Mouse (Mus musculus) ES-Bruce4 (cell line): ENCODE data around the gene Akap10.

ENCODE experiments used
- CTCF ChIP-seq: IDR thresholded peaks from one replicate; pipeline ENCODE4 v1.8.1; 2011; ENCODE audit warnings: low read depth, low read length
- POLR2A ChIP-seq: IDR thresholded peaks from one replicate; pipeline ENCODE4 v1.8.1; 2011; ENCODE audit warnings: low read length; ENCODE audit not compliant: insufficient read depth

GRCm38 (mm10) chr11:61859316-61859715, 70.7 kb downstream of the Akap10 start:
- TF ChIP-seq CTCF (no peak), POLR2A (no peak)
